Mouse (Mus musculus): ENCODE data around the gene Keap1.

GRCm38 (mm10) chr9:21185436-21185835 is 53.7 kb downstream of the Keap1 start:
- TF ChIP-seq CTCF (conservative IDR thresholded peaks at IDR 0.05; ENCODE audit: insufficient read depth, insufficient read length, low read depth, low read length) (no peak), POLR2A (IDR thresholded peaks at IDR 0.05; ENCODE audit: low read depth, low read length) (no peak)
